Mouse (Mus musculus): ENCODE measurements at regions not wholly inside any gene's neighbourhood (a gene's known extent, or its start where the extent isn't known, plus 50 kb on each side); places are given as distances from the start of the nearest gene placed in this dataset.

DNA sequence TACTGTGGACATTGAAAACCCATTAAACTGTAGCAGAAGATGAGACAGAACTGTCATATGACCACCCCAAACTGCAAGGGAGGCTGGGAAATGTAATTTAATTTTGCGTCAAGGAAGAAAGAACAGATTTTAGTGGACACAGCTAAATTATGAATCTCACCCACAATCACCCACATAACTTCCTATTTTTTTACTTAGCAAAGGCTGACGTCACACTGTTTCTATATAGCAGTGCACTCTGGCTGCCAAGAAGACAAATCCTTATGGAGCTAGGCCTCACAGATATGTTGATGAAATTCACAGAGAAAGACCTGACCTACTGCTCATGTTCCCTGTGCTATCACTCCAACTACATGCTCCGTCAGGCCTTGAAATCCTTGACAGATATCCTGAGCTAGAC is 118.5 kb upstream of the Lmo4 start:
- DNase-seq = no peak

DNA sequence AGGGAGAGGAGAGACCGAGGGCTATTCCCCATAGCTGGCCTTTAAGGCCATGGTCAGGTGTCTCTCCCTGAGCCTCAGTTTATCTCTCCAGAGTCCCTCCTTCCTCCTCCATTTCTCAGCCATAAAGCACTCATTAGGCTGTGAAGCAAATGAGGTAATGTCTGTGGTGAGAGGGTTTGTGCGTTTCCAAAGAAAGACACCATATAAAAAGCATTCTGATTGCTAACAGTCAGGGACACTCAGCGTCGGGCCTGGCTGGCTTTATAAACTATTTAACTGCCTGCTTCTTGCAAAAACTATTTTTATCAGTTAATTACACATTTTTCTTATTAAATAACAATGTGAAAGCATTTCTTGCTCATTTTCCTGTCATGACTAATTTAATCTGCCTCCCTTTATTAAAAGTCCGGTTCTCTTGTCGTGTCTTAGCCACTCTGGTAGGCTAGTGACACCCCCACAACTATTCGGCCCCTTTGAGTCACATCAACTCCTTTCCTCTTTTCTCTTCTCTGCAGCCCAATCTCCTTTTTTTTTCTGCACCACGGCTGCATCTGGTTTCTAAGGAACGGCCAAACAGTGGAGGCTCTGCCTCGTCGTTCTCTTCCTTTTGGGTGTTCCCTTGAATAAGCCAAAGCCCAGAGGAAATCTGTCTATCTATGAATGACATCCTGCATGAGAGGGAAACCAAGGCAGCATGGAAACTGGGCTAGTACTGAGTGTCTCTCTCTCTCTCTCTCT is 114.6 kb upstream of the Lmo4 start:
- DNase-seq = no peak

DNA sequence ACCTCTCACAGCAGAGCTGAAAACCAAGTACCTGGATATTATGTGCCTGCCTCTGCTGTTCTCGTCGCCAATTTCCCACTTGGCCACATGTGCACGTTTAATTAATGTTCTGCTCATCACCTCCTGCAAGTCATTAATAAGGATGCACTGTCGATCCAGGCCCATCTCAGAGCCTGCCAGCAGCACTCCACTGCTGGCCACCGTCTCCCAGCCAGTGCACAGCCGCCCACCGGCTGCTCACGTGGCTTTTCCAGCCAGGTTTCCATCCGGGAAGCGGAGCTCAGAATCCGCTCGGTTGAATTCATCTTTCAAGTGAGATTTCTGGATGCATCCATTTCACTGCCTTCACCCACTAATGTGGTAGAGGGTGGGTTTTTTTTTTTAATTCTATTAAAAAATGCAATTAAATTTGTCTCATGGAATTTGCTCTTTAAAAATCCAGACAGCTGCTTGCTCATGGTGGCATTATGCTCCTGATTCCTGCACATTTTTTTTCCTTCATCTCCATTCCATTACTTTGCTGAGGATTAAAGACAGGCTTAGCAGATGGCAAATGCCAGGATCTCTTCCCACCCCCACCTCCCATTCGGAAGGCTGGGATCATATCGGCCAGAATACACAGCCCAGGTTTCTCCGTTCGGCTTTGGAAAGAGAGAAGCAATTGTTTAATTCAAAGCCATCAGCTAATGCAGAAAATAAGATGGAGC is 113.9 kb upstream of the Lmo4 start:
- DNase-seq = no peak

DNA sequence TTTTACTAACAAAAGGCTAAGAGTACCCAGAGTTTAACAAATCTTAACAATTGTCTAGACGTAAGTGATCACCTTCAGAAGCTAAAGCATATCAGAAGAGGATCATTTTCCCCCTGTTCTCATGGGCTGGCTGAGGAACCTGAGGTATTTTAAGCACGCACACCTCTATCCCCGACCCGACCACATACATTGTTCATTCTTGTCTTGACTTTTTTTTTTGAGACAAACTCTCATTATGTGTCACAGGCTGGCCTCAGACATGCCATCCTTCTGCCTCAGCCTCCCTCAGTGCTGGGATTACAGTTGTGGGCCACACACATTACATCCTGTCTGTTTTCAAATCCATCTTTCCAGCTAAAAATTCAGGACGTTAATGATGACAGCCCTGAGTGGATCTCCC is 105.7 kb upstream of the Lmo4 start:
- DNase-seq = no peak

DNA sequence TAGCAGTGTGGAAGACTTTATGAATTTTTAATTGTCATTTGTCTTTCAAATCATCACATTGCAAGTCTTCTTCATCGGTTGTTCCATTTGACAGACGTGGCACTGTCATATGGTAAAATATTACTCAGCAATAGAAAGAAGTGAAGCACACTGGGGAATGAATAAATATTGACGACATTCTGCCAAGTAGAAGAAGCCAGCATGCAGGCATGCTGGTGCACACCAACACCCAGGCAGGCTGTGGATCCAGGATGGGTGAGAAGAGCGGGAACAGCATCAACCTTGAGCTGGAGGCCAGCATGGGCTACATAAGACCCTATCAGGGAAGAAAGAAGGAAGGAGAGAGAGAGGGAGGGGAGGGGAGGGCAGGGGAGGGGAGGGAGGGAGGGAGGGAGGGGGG is 103.6 kb upstream of the Lmo4 start:
- no peak for DNase-seq

DNA sequence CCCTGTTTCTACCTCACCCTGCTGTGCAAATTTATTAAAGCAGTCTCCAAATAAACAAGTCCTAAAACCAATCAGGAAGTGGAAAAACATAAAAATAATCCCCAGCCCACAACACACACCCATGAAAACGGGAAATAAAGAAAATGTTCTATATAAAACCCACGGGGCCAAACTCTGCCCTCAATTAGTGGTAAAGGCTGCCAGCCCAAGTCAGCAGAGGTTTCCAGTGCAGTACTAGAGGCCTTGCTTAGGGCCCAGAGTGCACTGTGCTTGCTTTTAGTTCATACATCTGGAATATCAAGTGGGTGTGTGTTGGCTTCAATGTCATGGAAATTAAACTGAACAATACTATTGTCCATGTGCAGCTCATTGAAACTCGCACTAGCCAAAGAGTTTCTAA is 102.5 kb upstream of the Lmo4 start:
- no peak for DNase-seq

DNA sequence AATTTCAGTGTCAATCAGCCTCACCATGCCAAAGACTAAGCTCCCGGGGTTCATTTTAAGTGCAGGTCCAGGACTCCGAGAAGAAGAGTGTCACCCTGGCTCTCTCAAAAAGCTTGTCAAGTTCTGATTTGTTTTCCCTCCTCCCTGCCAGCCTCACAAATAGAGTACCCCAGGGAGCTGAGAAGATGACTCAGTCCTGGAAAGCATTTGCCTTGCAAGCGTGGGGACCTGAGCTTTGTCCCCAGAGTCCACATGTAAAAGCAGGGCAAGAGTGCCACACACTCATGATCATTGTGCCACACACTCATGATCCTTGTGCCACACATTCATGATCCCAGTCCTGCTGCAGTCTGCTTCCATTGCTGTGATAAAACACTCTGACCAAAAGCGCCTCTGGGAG is 100.4 kb upstream of the Lmo4 start:
- DNase-seq = no peak

DNA sequence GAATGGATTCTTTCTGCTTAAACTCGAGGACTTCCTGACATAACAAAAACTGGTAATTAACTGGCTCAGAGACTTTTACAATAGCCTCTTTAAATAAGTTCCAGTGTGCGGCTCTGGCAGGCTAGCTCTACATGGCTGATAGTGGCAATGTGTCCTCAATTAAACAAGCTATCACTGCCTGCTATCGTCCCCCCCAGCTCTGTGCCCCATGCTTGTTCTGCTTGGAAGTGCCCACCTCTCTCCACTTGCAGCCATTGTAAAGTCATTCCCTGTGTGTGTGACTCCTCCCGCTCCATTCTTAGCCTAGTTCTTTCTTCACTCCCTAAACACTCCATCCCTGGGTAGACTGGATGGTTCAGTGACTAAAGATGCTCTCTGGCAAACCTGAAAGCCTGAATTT is 99.9 kb upstream of the Lmo4 start:
- no peak for DNase-seq

DNA sequence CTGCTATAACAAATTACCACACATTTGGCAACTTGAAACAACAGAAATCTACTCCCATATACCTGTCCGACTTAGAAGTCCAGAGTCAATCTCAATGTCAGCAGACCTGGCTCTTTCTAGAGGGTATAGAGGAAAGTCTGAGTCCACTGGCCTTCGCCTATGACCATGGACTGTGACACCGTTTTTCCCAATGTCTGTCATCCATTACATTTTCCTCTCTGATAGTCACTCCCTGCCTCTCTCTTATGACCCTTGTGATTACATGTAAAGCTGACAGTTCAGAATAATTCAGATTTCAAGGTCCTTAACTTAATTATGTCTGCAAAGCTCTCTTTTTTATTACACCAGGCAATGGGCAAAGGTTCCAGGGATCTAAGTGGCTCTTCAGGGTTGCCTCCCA is 97.6 kb upstream of the Lmo4 start:
- DNase-seq = no peak

DNA sequence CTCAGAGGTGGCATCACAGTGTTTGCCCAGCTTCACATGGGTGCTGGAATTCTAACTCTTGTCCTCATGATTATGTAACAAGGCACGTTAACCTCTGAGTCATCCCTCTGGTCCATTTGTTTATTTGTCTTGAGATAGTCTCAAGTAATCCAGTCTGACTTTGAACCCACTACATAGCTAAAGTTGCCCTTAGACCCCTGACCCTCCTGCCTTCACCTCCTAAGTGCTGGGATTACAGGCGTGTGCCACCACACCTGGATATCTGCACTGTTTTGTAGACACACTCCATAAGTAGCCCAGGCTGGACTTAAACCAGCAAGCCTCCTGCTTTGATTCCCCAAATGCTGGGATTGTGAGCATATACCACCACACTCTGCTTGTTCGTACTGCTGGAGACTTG is 96.0 kb upstream of the Lmo4 start:
- DNase-seq = no peak

DNA sequence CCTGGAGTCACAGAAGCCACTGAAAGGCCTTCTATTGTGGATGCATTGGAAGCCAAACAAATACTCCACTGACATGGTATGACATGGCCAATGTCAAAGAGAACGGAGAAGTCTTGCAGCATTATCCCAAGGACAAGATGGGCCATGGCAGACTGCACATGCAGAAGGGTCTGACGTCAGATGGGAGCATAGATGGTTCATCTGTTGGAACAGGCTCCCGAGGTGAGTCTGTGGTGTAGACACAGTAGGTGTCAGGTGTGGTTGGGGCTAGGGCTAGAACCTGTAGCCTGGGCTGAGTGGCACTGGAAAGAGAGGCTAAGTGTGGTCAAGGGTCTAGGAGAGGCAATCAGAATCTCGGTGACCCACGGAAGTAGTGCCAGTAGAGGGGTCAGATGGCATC is 94.2 kb upstream of the Lmo4 start:
- DNase-seq = no peak

DNA sequence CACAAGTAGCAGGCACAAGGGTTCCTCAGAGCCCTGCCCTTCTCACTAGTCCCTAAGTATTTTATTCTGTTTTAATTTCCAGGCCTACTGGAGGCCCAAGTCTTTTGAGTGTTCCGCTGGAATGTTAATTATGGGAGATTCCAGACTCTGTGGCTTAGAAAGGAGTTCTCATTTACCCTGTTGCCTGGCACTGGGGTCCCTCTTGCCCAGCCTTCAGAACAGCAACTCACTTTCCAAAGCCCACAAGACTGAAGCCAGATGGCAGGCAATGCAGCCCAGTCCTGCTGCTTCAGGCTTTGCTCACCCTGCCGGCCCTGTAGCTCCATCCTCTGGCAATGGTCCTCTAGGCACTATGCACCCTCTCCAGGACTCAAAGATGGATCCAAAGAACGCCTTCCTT is 84.5 kb upstream of the Lmo4 start:
- DNase-seq = peak in 1 of 2 experiments; percentile 6

DNA sequence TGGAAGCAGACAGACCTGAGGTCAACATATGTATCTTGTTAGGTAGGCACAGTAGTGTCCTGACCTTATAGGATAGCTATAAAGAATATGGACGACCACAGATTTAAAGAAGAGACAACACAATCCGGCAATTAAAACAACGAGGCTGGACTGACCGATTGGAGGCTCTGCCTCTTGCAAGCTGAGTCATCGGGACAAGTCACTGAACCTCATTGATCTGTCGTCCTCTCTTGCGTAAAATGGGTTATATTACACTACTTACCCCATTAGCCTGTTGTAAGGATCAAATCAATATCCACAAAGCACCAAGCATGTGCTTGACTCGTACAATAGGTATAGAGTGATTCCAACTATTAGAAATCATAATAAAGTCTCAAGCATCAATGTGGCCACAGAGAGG is 81.1 kb upstream of the Lmo4 start:
- no peak for DNase-seq

DNA sequence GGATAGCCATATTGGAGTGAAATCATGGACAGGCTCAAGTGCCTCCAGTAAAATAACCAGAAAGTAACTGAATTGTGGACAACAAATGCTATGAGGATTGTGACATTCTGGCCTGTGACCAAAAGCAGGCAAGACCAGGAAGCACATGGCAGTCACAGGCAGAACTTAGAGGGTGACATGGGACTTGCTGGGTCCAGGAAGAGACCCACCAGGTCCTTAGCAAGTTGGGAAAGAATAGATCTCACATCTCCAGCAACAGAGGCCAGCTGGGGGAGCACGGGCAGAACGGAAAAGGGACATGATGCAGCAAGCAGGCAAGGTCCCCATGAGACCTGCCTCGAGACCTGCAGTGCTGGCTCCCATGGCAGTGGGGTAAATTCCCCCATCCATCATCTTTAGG is 79.3 kb upstream of the Lmo4 start:
- no peak for DNase-seq

DNA sequence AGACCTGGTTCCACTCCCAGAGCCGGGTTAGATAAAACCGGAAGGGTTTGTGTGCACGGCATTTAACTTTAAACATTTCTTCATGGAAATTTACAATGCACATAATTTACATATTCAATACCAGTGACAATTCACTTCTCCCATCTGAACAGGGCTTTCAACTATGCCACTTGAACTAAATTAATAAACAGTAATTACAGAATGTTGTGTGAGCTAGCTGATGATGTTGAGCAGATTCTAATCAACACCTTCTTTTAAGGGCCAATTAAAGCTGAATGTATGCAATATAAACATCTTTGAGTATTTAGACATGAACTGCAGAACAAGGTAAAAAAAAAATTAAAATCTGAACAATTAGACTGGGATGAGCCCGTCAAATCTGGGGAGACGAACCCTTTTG is 68.1 kb upstream of the Lmo4 start:
- no peak for DNase-seq

DNA sequence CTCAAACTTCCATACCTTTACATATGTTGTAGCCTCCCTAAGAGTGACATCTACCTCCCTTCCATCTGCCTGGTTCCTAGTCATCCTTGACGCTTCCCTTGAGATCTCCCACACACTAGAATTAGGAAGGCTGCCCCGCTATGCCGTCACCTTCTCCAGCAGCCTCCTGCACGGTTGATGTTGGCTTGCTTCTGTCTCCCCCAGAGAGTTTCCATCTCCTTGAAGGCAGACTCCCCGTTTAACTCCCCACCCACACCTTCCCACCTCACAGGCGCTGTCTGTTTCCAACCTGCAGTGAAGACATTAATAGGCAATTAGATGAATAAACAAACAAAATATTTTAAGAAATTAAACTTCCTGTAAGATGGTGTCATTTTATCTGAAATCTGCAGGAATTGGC is 65.2 kb upstream of the Lmo4 start:
- no peak for DNase-seq

DNA sequence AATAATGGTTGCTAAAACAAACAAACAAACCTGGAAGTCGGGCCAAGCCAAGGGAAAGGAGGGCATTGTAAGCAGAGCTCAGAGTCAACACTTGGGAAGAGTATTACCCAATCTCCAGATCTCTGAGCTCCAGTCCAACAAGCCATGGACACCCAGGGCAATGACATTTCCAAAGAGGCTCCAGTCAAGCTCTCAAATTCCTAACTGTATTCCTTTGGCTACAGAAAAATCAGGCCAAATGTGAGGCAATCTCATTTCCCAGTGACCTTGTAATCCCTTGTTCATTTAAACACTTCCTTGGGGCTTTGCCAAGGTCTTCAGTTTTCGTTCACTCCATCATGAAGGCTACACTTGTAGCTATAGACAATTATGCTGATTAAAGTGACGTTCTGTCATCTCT is 59.5 kb upstream of the Lmo4 start:
- DNase-seq = no peak

DNA sequence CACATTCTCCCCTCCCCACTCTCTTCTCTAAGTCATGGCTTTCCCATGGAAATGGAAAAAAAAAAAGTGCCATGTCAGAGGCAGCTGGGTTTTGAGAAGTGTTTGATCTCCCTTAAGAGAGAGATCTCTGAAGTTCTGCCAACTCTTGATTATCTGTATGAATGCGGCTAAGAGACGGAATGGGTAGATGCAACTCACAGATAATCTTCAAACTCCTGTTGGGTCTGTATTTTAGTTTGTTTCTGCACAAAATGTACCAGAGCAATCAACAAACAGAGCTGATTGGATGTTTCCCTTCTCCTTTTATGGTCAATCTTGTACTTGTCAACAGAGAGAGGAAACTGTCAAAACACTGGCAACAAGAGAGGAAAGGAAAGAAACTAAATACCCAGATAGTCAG is 55.9 kb upstream of the Lmo4 start:
- DNase-seq = no peak

DNA sequence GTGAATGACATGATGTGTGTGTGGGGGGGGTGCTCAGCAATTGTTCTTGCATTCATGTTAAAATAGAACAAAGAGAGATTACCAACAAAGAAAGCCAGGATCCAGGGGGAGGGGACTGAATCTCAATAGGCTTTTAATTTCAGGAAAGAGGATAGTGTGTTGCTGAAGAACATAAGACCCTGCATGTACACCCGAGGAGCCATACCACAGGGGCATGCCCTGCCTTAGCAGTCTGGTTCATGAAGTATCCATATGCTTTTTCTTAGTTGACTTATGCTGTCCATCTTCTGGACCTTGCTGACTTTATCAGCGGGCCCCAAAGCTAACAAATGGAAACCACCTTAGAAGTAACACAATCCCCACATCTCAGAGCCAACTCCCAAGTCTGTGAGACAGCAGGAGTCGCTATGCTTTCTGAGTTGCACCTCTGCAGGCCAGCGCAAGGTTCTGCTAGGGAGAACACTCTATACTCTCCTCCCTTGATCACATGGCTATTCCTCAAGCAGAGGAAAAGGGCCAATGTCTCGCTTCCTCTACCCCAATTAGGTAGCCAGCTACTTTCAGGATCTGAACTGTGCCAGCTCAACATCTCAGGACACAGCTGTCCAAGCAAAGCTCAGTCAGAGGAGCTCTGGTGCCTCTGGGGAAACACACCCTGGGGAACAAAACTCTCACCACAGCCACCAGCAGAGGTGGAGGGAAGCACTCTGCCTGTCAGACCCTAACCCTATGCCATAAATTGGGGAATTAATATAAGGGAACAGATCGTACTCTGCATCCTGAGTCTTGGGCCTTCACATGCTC is 52.9 kb upstream of the Lmo4 start:
- no peak for DNase-seq

DNA sequence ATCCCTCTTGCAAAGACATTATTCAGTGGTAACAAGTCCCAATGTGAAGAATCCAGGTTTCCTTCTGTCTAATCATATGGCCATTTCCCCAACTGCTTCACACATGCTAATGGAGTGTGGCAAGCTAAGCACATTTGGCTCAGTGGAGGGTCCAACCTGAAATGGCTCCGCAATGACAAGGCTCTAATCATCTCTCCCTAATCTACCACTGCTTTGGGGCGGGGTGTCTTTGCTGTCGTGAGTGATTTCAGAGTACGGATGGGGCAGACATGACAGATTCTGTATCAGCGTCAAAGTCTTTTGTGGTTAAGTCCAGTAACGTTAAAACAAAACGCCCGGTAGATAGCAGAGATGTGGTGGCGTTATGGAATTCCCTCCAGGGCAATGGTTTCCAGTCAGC is 52.2 kb upstream of the Lmo4 start:
- no peak for DNase-seq

DNA sequence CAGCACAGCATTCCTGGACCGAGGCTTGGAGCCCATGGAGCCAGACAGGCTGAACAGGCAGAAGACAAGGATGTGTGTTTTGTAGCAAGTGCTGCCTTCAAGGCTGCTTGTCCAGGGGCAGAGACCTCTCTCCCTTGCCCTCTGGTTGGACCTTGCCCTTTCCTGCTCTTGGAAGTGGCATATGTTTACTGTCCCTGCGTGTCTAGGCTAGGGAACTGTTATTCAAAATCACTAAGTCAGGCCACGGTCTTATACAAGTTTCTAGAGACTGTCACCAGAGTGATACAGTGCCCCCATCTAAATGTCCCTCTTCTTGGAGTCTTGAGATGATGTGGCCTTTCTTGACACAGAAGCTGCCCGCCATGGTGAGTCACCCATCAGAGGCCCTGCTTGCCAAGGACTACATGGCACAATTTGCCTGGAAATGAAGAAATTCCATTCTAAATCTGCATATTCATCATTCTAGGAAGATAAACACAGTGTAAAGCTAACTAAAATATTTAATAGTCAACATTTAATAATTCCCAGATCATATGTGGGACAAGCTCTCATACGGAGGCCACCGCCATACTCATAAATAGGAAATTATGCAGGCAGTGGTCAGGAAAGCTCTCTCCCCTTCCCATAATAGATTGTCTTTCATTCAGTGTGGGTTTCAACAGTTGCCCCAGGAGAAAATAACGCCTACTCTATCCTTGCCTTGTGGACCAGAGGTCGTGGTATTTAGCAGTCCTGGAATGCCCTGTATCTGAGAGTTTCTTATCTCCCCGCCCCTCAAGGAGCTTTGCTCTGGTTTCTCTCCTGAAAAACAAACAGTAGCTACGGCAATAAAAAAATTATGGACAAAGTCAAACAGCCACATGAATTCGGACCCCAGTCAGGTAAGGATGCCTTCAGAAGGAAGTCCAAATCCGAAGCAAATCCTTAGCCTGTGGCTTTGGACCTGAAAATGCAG is 50.9 kb upstream of the Lmo4 start:
- no peak for DNase-seq

Data from cerebellum, adult 18-20 months (tissue).